Mouse (Mus musculus): ENCODE data around the gene Hist1h4d.

The Hist1h4d gene

GRCm38 (mm10) chr13:23593051-23593770 is 11.8 kb downstream of the Hist1h4d start:
- no peak for DNase-seq (ENCODE audit: low spot score in 2 of 2)

GRCm38 (mm10) chr13:23595185-23595584 is 13.8 kb downstream of the Hist1h4d start:
- DNase-seq (ENCODE audit: low spot score in 2 of 2), result no peak

GRCm38 (mm10) chr13:23595622-23596372 is 14.4 kb downstream of the Hist1h4d start:
- DNase-seq (ENCODE audit: low spot score in 2 of 2), result no peak

GRCm38 (mm10) chr13:23597957-23598356 is 16.6 kb downstream of the Hist1h4d start:
- DNase-seq (ENCODE audit: low spot score in 2 of 2), result peak; percentile 63 to 76

- no peak for DNase-seq (ENCODE audit: low spot score in 2 of 2)
Observed at GRCm38 (mm10) chr13:23603182-23603699, 21.8 kb downstream of the Hist1h4d start.

GRCm38 (mm10) chr13:23604452-23604851 is 23.1 kb downstream of the Hist1h4d start:
- no peak for DNase-seq (ENCODE audit: low spot score in 2 of 2)

- DNase-seq (ENCODE audit: low spot score in 2 of 2), result no peak
Observed at GRCm38 (mm10) chr13:23605052-23605451, 23.7 kb downstream of the Hist1h4d start.

- no peak for DNase-seq (ENCODE audit: low spot score in 2 of 2)
Observed at GRCm38 (mm10) chr13:23609209-23609608, 27.8 kb downstream of the Hist1h4d start.

GRCm38 (mm10) chr13:23609844-23610243 is 28.4 kb downstream of the Hist1h4d start:
- no peak for DNase-seq (ENCODE audit: low spot score in 2 of 2)

GRCm38 (mm10) chr13:23610393-23610792 is 29.0 kb downstream of the Hist1h4d start:
- no peak for DNase-seq (ENCODE audit: low spot score in 2 of 2)

GRCm38 (mm10) chr13:23611638-23612037 is 30.2 kb downstream of the Hist1h4d start:
- DNase-seq (ENCODE audit: low spot score in 2 of 2), result no peak

GRCm38 (mm10) chr13:23620056-23620732 is 38.8 kb downstream of the Hist1h4d start:
- no peak for DNase-seq (ENCODE audit: low spot score in 2 of 2)

GRCm38 (mm10) chr13:23620733-23621531 is 39.5 kb downstream of the Hist1h4d start, which contains the start of gene Hist1h2be:
Gene Hist1h2be, minus strand, starts transcription at chr13:23621124.
- DNase-seq (ENCODE audit: low spot score in 2 of 2), result peak in 1 of 2 experiments; percentile 53

- peak in 1 of 2 experiments; percentile 51 for DNase-seq (ENCODE audit: low spot score in 2 of 2)
Observed at GRCm38 (mm10) chr13:23621532-23622174, 40.3 kb downstream of the Hist1h4d start.

- peak; percentile 71 to 90 for DNase-seq (ENCODE audit: low spot score in 2 of 2)
Observed at GRCm38 (mm10) chr13:23622175-23622671, 40.8 kb downstream of the Hist1h4d start, which contains the start of gene Hist1h1e. Gene Hist1h1e, minus strand, starts transcription at chr13:23622558.

GRCm38 (mm10) chr13:23622861-23623450 is 41.6 kb downstream of the Hist1h4d start:
- no peak for DNase-seq (ENCODE audit: low spot score in 2 of 2)

GRCm38 (mm10) chr13:23630653-23631052 is 49.3 kb downstream of the Hist1h4d start:
- DNase-seq (ENCODE audit: low spot score in 2 of 2), result no peak

Data from cerebellum, postnatal 4 days (tissue).